Mouse (Mus musculus) embryonic fibroblast, embryonic 13.5 days (primary cell): ENCODE measurements around the gene Vmac.

Experiments
- CTCF ChIP-seq: IDR thresholded peaks from 2 replicates; pipeline ENCODE4 v1.5.1; 2011; ENCODE audit warnings: mild to moderate bottlenecking, control low read depth, low read length, moderate library complexity, borderline replicate concordance; ENCODE audit not compliant: insufficient read depth
- POLR2A ChIP-seq: IDR thresholded peaks from 2 replicates; pipeline ENCODE4 v1.6.1; 2011; ENCODE audit warnings: low read depth, mild to moderate bottlenecking, control low read depth, low read length, moderate library complexity

DNA sequence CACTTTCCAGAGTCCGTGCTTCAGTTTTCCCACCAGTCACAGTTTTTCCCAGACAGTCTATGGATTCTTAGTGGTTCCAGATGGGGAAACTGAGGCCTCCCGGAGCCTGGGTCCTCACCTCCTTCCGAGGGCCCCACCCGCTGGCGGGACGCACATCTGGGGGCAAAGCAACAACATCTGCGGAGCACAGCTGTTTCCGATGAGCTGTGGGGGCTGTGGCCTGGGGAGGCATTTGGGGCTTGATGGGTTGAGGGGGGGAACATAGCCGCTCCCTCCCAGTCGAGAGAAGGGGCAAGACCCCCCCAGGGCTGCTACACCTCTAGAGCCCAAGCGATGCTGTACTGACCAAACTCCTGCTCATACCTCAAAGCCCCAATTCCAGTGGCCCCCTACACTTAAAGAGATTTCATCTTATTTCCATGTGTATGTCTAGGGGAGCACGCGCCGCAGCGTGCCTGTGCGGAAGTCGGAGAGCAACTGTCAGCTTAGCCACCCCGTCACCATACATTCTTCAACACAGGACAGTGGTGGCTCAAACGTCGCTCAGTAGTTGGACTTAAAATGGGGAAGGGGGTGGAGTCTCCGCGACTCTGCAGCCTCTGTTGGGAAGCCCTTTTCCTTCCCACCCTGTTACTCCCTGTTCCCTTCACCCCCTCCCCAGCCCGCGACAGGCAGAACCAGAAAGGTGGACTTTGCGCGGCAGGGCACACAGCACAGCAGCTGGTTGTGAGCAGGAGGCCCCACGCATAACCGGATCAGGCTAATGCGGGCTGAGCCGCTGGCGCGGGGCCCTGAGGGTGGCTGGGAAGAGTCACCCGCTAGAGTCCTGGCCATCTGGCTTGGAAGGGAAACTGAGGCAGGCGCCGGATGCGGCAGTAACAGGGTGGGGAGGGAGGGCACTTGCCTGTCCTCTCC, 36.7 kb upstream of the Vmac start:
- TF ChIP-seq POLR2A (no peak), CTCF (no peak)
